Mouse (Mus musculus): ENCODE measurements around the gene Tmem208.

DNA sequence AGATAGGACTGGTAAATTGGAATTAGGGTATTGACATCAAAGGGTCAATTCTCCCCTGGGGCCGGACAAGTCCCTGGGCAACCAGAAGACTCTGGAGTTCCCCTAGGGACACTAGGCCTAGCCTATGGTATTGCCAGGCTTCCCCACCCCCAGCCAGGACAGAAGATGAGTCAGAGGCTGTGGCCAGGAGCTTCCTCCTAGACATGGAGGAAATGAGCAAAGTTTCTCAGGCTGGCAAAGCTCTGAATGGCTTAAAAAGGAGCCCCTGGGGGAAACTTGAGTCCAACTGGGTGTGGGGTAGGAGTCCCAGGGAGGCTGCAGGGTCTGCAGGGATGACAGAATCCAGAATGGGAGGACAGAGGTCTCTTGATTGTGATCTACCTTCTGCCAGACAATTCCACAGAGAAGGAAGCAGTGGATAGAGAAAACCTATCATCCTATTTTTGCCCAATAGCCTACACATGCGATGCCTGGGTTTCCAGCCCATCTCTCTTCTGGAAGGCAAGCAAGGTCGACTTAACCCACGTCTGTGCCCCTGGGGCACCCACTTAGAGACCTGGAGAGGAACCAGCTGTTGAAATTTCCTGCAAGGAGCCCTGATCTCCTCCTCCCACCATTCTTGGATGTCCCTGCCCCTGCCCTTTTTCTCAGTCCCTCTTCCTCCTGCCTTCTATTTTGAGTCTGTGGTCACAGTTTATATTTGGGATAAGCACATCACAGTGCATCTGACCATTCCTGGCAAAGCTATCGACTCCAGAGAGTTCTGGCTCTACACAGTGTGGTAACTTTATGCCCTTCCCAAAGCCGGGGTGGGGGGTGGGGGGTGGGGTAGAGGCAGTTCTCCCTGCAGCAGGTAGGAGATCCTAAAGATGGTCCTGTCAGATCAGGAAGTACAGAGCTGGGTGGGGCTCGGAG, 19.2 kb downstream of the Tmem208 start:
- no peak for TF ChIP-seq POLR2A (IDR thresholded peaks at IDR 0.05; ENCODE audit: low read depth, low read length)
- TF ChIP-seq CTCF (IDR thresholded peaks at IDR 0.05; ENCODE audit: extremely low read depth, insufficient read depth, insufficient read length, insufficient replicate concordance), result no peak
